Mouse (Mus musculus): ENCODE results near the gene Lrrc59.

Gene Lrrc59

DNA sequence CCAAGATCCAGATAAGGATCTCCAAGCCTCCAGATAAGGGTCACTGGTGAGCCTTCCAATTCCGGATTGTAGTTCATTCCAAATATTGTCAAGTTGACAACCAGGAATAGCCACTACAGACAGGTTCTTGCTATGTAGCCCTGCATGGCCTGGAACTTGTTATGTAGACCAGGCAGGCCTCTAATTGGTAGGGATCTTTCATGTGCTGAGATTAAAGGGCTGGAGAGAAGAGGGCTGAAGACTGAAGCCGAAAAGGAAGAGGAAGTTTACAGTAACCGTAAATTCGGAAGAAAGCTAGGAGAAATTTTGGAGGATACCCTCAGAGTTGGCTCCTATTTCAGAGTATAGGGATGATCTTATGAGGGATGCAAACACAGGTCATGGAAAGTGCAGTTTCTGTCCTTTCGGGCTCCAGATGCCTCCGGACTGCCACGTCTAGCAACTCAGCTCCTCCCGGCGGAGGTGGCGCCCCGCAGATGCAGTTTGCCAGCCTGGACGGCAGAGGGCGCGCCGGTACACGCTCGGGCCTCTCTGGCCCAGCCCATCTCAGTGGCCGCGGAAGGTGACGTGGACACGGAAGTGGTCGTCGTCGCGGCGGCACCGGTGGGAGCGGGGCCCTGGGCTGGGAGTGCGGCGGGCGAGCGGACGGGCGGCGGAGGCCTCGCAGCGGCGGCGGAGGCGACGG is at the start of gene Lrrc59:
Lrrc59 (plus strand) TSS at position 569 of the 685 bp plus-strand sequence.
- DNase-seq: peak; percentile 93 to 95

DNA sequence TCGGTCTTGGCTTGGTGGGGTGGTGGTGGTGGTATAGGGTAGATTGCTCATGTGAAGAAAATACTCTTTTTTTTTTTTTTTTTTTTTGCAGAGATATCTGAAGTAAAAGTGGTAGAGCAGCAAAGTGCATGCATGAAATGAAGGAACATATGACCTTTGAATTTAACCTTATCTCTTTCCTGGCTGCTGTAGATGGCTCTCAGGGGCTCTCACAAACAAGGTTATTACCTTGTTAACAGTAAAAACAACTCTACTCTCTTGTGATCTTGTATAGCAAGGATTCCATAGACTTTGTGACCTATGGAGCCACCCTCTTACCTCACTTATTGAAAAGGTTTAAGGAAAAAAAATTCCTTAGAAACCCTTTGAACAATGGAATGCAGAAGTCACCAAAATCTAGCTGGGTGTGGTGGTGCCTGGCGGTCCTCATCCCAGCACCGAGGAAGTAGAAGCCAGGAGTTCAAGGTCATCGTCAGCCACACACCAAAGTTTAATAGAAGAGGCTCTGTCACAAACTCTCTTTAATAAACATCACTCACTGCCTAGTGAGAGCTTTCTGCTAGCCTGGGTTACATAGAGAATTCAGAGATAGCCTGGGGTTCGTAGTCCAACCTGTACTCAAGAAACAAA is 49.3 kb upstream of the Lrrc59 start:
- no peak for DNase-seq

DNA sequence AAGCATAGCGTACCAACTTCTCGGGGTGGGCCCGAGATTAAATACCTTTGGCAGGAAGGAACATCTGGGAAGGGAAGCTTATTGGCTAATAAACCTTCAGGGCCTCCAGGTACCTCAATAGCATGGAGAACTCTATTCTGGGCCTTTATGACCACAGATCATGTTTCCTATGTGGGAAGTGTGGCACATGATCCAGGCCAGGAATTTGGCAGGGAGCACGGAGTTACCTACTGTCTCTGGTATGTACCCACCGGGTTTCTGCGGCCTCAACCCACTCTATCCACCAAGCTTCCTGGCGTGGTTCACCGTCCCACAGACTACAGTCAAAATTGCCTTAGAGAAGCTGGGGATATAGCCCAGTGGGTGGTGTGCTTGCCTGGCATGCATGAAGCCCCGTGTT is 44.5 kb upstream of the Lrrc59 start:
- no peak for DNase-seq

DNA sequence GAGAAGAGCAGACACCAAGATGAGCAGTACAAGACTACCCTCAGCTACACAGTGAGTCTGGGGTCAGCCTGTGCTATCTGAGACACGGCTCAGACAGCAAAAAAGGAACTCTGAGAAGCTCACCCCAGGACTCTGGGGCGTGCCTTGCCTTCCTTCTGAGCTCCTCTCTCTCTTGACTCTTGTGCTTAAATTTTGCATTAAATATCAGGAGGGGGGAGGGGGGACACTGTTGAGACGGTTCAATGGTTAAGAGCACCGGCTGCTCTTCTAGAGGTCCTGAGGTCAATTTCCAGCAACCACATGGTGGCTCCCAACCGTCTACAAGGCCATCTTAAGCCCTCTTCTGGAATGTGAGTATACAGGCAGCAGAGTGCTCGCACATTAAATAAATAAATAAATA is 42.1 kb upstream of the Lrrc59 start:
- no peak for DNase-seq

- DNase-seq: peak in 1 of 2 experiments; percentile 65
These were observed 33.2 kb upstream of the Lrrc59 start for GRCm38 (mm10) chr11:94596311-94596852.

DNA sequence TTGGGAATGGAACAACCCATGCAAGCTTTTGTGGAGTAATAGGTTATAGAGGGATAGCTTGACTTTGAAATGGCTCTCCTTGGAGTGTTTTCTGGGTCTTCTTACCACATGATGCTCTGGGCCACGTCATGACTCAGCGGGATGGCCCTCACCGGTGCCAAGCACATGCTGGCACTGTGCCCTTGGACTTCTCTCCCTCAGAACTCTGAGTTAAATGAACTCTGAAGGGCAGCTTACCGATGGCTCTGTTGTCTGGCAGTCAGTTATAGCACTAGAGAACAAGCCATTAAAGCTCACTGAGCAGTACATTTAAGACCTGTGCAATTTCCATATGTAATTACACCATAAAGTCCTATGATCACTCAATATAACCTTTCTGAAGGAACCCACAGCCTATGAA is 32.2 kb upstream of the Lrrc59 start:
- DNase-seq: peak; percentile 91 to 92

DNA sequence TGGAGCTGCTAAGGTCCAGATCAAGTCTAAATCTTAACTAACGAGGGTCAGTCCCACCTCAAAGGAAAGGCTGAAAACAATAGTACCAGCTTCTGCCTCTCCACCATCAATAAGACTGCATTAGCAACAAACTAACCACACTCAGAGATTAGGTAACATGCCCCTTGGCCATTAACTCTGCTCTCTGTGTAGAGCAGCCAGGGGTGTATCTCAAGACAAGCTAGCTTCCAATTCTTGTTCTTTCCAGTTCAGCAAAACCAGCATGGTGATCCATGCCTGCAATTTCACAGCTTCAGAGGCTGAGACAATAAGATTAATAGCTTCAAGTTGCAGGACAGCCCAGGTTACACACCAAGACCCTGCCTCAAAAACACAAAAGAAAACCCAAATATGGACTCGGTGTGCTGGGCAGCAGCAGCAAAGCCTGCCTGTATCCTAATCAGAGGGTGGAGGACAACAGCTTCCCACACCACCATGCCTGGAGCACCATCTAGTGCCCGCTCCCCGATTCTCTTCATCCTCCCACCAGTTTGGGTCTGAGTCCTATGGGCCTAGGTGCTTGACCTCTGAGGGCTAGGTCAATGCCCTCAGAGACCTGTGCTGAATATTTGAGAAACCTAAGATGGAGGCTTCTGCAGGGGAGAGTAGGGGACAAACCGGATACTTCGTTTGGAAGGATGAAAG is 31.0 kb upstream of the Lrrc59 start:
- DNase-seq: peak; percentile 16 to 36

DNA sequence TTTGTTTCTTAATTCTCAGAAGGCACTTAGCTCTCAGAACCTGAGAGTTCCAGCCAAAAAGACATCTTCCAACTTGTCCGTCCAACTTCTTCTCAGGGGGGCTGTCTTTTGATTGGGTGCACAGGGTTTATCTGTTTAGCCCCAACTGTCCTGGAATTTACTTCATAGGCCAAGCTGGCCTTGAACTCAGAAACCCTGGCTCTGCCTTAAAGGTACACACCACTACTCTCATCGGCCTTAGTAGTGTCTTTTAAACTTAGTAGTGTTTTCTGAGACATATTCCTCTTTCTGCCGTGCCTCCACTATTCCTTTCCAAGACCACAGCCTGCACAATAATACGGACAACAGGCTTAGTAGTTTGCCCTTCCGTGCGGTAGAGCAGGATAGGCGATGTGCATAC is 29.1 kb upstream of the Lrrc59 start:
- DNase-seq: no peak

DNA sequence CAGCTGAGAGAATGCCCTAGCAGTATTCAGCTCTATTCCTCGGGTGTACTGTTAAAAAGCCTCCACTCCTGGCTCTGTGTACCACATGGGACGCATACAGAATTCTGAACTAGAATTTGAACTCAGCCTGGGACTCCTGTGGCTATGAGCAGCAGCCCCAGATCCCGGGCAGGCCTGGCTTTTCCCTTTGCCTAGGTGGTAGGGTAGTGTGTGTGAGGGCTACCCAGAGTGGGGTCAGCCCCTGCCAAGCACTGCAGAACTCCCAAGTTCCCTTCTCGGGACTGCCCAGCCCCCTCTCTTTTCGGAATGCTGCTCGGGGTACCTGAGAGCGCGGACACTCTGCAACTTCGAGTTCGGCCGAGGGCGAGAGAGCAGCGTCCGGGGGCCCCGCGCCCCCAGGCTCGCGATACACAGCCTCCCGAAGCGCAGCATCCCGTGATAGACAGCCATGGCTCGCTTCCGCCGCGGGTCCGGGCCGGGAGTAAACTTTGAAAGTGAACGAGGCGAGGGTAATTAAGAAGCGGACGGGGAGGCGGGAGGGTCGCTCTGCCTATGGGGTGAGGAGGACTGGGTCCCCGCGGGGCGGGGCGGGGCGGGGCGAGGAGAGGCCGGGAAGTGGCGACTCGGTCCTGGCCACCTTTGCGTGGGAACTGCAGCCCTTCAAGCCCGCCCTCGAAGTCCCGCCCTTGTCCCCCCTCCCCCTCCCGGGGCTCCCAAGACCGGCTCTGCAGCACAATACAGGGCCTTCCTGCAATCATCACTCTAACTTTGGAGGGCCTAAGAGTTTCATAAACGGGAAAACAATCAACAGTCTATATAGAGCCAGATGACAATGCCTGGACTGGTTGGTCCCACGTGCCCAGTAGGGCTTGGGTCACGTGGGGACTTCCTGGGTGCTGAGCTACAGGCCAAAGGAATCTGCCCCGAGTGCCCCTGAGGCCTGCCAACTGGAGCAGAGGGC is 28.0 kb upstream of the Lrrc59 start, which contains the start of gene Acsf2:
Acsf2 (minus strand) TSS at position 551 of the 961 bp plus-strand sequence.
- peak; percentile 90 to 93 for DNase-seq

DNA sequence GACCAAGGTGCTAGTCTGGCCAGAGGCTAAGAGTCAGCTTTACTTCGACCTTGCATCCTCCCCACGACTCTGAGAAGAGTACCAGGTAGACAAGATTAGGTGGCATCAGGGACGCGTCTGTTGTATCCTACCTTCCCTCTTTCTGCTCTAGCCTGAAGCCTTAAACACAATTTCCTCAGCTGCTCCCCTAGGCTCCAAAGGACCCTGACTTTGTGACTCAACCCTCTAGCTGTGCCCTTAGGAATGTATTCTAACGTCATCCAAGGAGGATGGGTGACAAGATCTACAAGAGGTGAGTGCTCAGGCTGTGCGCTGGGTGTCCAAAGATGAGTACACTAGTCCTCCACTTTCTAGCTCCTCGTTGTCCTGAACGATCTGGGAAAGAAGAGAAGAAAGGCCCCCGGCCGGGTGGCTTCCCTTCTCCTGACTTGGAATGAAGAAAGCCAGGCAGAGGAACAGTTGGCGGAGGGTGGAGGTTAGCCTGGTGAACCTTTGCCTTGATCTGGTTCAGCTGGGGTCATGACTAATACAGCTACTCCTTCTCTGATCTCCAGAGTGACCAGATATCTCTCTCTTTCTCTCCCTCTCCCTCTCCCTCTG is 27.1 kb upstream of the Lrrc59 start:
- DNase-seq: no peak

GRCm38 (mm10) chr11:94610744-94611740 is 18.5 kb upstream of the Lrrc59 start:
- DNase-seq: no peak

DNA sequence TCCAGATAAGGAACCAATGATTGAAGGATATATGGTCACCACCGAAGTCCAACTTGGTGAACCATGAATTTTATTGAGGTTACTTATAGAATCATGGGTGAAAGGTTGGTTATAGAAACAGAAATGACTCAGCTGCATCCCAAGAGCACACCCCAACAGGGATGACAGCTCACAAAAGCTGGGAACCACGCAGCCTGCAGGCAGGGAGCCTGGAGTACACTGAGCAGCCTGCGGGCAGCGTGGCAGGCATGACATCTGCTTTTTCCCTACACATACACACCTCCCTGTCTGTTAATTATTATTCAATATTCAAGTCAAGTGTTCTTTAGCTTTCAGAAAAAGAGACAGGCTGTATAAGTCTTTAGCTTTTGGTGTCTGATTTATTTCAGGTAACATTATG is 15.0 kb upstream of the Lrrc59 start:
- no peak for DNase-seq

DNA sequence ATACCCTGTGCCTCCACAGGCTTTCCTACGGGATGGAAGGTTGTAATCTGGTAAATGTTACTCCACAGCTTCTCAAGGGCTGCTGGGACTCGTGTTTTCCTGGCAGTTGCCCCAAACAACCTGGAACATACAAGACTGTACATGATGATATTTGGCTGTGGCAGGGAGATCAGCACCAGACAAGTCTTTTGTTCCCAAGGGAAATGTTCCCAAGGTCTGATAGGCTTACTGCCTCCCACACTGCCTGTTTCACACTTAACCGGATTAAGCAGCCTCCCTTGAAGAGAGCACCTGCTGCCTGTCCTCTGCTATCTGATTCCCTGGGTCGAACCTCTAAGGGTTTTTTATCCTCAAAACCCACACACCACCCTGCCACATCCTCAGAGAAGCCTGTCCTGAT is 14.1 kb upstream of the Lrrc59 start:
- no peak for DNase-seq

DNA sequence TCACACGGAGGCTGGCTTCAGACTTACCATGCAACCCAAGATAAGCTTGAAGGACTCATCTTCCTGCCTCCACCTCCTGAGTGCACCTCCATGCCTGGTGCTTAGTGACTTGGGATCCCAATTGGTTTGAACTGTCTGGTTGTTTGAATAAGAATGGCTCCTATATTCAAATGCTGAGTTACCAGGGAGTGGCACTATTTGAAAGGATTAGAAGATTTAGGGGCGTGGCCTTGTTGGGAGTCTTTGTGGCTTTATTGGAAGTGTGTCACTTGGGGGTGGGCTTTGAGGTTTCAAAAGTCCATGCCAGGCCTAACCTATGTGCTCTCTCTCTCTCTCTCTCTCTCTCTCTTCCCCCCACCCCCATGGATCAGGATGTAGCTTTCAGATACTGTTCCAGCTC is 11.9 kb upstream of the Lrrc59 start:
- DNase-seq: no peak

- peak; percentile 30 to 52 for DNase-seq
These were observed 8.7 kb upstream of the Lrrc59 start for GRCm38 (mm10) chr11:94620766-94621457.

- no peak for DNase-seq
These were observed 8.1 kb upstream of the Lrrc59 start for GRCm38 (mm10) chr11:94621458-94621852.

DNA sequence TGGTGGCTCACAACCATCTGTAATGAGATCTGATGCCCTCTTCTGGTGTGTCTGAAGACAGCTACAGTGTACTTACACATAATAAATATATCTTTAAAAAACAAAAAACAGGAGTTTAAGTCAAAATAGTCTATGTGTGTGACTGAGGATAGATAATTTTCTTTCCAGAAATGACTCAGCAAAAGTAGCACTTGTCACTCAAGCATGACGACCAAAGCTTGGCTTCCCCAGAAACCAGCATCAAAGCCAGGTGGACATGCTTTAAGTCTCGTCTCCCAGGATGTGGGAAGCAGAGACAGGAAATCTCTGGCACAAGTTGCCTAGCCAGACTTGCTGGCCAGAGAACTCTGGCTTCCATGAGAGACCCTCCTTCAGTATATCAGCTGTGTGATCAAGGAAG is 7.4 kb upstream of the Lrrc59 start:
- no peak for DNase-seq

DNA sequence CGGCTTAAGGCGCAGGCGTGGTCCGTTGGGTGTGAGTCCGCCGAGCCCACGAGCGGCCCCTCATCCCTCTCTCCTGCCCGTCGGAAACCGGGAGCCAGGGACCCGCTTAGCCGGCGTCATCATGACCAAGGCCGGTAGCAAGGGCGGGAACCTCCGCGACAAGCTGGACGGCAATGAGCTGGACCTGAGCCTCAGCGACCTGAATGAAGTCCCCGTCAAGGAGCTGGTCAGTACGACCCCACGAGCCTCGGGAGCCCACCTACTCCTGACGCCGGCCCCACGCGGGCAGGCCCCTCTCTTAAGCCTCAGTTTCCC is 274 bp downstream of the Lrrc59 start:
- DNase-seq: no peak

DNA sequence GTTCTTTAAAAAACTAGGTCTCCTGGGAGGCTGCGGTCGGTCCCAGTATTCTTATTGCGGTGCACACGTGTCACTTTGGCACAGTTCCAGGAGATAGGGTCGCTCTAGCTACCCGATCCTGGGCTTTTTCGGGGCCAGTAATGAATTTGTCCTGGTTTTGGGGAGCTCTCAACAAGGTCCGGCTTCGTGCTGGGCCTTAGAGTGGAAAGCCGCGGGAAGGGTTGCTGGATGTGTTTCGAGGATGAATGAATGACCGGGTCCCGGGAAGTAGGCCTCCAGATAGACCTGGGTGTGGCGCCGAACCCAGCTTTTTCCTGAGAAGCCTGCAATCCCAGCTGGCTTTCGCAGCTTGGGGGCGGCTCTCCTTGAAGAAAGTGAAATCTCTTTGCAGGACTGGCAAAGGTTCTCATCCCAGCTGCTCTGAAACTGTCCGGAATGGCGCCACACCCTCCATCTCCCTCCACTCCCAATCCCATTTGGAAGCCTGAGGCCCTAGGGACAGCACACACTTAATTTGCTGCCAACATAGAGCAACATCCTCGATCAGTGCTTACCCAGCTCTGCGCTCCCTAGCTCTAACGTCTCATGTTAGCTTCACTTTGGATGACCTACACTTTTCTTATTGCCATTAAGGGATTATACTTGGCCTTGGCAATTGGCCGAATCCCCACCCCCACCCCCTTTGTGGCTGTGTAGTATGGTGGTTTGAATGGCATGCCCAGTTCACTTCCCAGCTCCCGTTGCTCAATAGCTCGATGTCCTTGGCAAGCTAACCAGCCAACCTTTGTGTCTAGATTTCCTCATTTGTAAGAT is 838 bp downstream of the Lrrc59 start:
- peak in 1 of 2 experiments; percentile 50 for DNase-seq
